Mouse (Mus musculus) cortical plate, adult 2 months (tissue): ENCODE measurements around the gene Abcg4.

Experiments
- CTCF ChIP-seq: fragments of 200-500 bp; IDR thresholded peaks from 2 replicates; pipeline ENCODE4 v1.5.1; 2011; ENCODE audit warnings: mild to moderate bottlenecking, control low read depth, low read length; ENCODE audit not compliant: insufficient read depth; ENCODE audit errors: extremely low read depth
- POLR2A ChIP-seq: fragments of 200-500 bp; IDR thresholded peaks from 2 replicates; pipeline ENCODE4 v1.6.1; 2011; ENCODE audit warnings: mild to moderate bottlenecking, low read length, control low read depth; ENCODE audit not compliant: insufficient read depth; ENCODE audit errors: extremely low read depth

DNA sequence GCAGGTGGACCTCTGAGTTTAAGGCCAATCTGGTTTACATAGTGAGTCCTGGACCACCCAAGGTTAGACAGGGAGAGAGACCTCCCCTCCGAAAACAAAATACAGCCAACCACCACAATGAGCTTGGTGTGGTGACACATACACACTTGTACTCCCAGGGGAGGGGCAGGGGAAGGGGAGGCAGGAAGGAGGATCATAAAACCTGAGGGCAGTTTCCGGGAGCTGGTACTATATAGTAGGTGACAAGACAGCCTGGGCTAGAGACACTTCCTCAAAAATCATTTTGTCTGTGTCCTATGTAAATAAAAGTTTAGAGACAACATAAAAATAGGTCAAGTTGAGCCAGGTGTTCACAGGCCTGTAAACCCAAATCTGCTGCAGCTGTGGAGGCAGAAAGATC lies 18.8 kb upstream of the Abcg4 start:
- TF ChIP-seq CTCF (no peak), POLR2A (no peak)
